Mouse (Mus musculus): Measurements from ENCODE around the gene Dnah11.

DNA sequence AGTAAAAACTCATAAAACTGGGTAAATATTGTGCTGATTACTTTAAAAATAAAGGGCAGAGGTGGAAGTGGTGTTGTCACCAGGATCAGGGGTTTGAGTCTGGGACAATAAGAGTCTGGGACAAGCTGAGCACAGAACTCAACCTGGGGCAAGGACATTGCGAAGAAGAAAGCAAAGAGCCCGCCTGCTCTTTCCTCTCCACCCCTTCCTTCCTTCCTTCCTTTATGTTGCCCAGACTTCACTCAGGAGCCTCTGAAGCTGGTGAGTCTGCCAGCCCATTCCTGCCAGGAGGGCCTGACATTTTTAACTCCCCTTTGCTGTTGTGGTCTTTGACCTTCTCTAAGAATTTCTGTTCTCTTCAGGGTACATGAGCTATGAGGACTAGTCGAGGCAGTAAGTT, 86.9 kb downstream of the Dnah11 start:
- no peak for TF ChIP-seq CTCF (IDR thresholded peaks at IDR 0.05; ENCODE audit: low read depth, low read length)
- TF ChIP-seq POLR2A (IDR thresholded peaks at IDR 0.05; ENCODE audit: extremely low read depth, insufficient read depth, low read length), result no peak

Measured in liver, adult 2 months (tissue).